Mouse (Mus musculus) stomach, embryonic 14.5 days (tissue): Measurements from ENCODE around the gene Dgcr8. TPM values are rescaled to one million over a fixed set of nuclear protein-coding genes. Genes with fewer than 3 reads are reported as not detected.

Experiments
- ATAC-seq: fragments of 200-750 bp; cut with Nextera tagmentation; 2 replicates; pipeline ENCODE4 v1.8.0; 2017; ENCODE audit warnings: low read depth, moderate TSS enrichment; ENCODE audit not compliant: insufficient number of reproducible peaks, insufficient read depth, low FRiP score
- H3K27ac ChIP-seq: fragments of 300-500 bp; sonication (generic); 2 replicates; pipeline ENCODE4 v1.5.1; 2014; ENCODE audit warnings: mild to moderate bottlenecking, low read length, moderate library complexity, mixed read lengths
- H3K27me3 ChIP-seq: fragments of 300-500 bp; sonication (generic); 2 replicates; pipeline ENCODE4 v1.6.1; 2014; ENCODE audit warnings: low read length, control low read depth, mixed read lengths; ENCODE audit not compliant: control insufficient read depth, insufficient read depth
- H3K36me3 ChIP-seq: fragments of 300-500 bp; sonication (generic); 2 replicates; pipeline ENCODE4 v1.6.1; 2014; ENCODE audit warnings: mild to moderate bottlenecking, control low read depth, low read length, moderate library complexity, mixed read lengths; ENCODE audit not compliant: control insufficient read depth, insufficient read depth
- H3K4me1 ChIP-seq: fragments of 300-500 bp; sonication (generic); 2 replicates; pipeline ENCODE4 v1.6.1; 2014; ENCODE audit warnings: low read length, control low read depth, mixed read lengths; ENCODE audit not compliant: control insufficient read depth, insufficient read depth
- H3K4me2 ChIP-seq: fragments of 300-500 bp; sonication (generic); replicated peaks from 2 replicates; pipeline ENCODE4 v1.6.1; 2014; ENCODE audit warnings: low read depth, low read length, control low read depth
- H3K4me3 ChIP-seq: fragments of 300-500 bp; sonication (generic); 2 replicates; pipeline ENCODE4 v1.5.1; 2014; ENCODE audit warnings: low read depth, low read length, control low read depth
- H3K9ac ChIP-seq: fragments of 300-500 bp; sonication (generic); replicated peaks from 2 replicates; pipeline ENCODE4 v1.6.1; 2014; ENCODE audit warnings: low read depth, mild to moderate bottlenecking, control low read depth, low read length, moderate library complexity, mixed read lengths
- H3K9me3 ChIP-seq: fragments of 300-500 bp; sonication (generic); 2 replicates; pipeline ENCODE4 v1.6.1; 2016; ENCODE audit warnings: low read depth, low read length, control low read depth; ENCODE audit not compliant: control insufficient read depth
- WGBS: fragments of 180-500 bp; shearing (Covaris S2); extraction: QIAGEN DNeasy Blood & Tissue Kit; methylation state at CpG from one replicate; pipeline ENCODE4 v1.1.7; 2014; 5-methylcytosine and 5-hydroxymethylcytosine counted together
- polyA plus RNA-seq: library from polyadenylated mRNA; unstranded; fragments of >200 nt; fragmentation: Nextera tagmentation; extraction: Ambion mirVana; gene quantifications from 2 replicates; pipeline ENCODE4 v1.2.1, GENCODE M21; 2014

Gene Dgcr8
- polyA plus RNA-seq, 1 experiment from 2014 or later, result 43.3 TPM

GRCm38 (mm10) chr16:18247521-18248399 is 41.3 kb downstream of the Dgcr8 start:
- no peaks in the 10 kb centered on the region for H3K27me3 ChIP-seq
- peaks cover 27% of the 10 kb centered on the region for H3K4me1 ChIP-seq
- no peaks in the 10 kb centered on the region for H3K9me3 ChIP-seq
- peak overlapping the region; percentile 90 for H3K9ac ChIP-seq
- peak overlapping the region; percentile 93 for H3K27ac ChIP-seq
- H3K4me3 ChIP-seq, result peak overlapping the region; percentile 68
- WGBS, result under 1% methylated on average over 33 of the region's 33 CpGs
- peak overlapping the region; percentile 53 for H3K4me2 ChIP-seq
- H3K36me3 ChIP-seq, result peaks cover 63% of the 10 kb centered on the region
- no peak for ATAC-seq

- no peaks in the 10 kb centered on the region for H3K9me3 ChIP-seq
- H3K36me3 ChIP-seq, result peaks cover 86% of the 10 kb centered on the region
- H3K4me1 ChIP-seq, result peaks cover 3% of the 10 kb centered on the region; the same call in 1 of the 2 replicates
- H3K4me2 ChIP-seq, result no peak overlapping the region
- no peak for ATAC-seq
- H3K27me3 ChIP-seq, result no peaks in the 10 kb centered on the region
- H3K27ac ChIP-seq, result no peak overlapping the region
- 92% methylated on average over 10 of the region's 10 CpGs for WGBS
- no peak overlapping the region for H3K4me3 ChIP-seq
- H3K9ac ChIP-seq, result no peak overlapping the region
These were observed 47.5 kb downstream of the Dgcr8 start for GRCm38 (mm10) chr16:18241581-18241980.

GRCm38 (mm10) chr16:18236676-18237501 is 52.2 kb downstream of the Dgcr8 start:
- Histone ChIP-seq H3K4me2 (no peak overlapping the region; the same call in 1 of the 2 replicates), H3K27me3 (no peaks in the 10 kb centered on the region), H3K9me3 (no peaks in the 10 kb centered on the region), H3K27ac (no peak overlapping the region), H3K36me3 (peaks cover 39% of the 10 kb centered on the region), H3K4me1 (peaks cover 15% of the 10 kb centered on the region), H3K9ac (no peak overlapping the region), H3K4me3 (no peak overlapping the region)
- no peak for ATAC-seq
- WGBS, result 71% methylated on average over 7 of the region's 7 CpGs

- WGBS, result 2% methylated on average over 19 of the region's 19 CpGs
- peaks cover 25% of the 10 kb centered on the region for H3K36me3 ChIP-seq
- ATAC-seq, result peak; percentile 67; the same call in 1 of the 2 replicates
- H3K27me3 ChIP-seq, result no peaks in the 10 kb centered on the region
- H3K4me1 ChIP-seq, result peaks cover 17% of the 10 kb centered on the region
- no peaks in the 10 kb centered on the region for H3K9me3 ChIP-seq
- peak overlapping the region; percentile 85 for H3K9ac ChIP-seq
- H3K27ac ChIP-seq, result peak overlapping the region; percentile 90
- peak overlapping the region; percentile 77 for H3K4me2 ChIP-seq
- H3K4me3 ChIP-seq, result peak overlapping the region; percentile 87
These were observed 53.5 kb downstream of the Dgcr8 start for GRCm38 (mm10) chr16:18235389-18236065.

GRCm38 (mm10) chr16:18234671-18235388 is 54.2 kb downstream of the Dgcr8 start, which contains the start of gene Zdhhc8:
Zdhhc8 (minus strand) TSS chr16:18235136.
- no peaks in the 10 kb centered on the region for H3K27me3 ChIP-seq
- H3K4me3 ChIP-seq, result peak within 1 kb of the TSS; percentile 87
- H3K36me3 ChIP-seq, result peaks cover 19% of the 10 kb centered on the region
- WGBS, result under 1% methylated on average over 62 of the region's 79 CpGs
- ATAC-seq, result peak; percentile 88
- H3K9ac ChIP-seq, result peak within 1 kb of the TSS; percentile 85
- no peaks in the 10 kb centered on the region for H3K9me3 ChIP-seq
- peak within 1 kb of the TSS; percentile 77 for H3K4me2 ChIP-seq
- peak within 1 kb of the TSS; percentile 90 for H3K27ac ChIP-seq
- peaks cover 17% of the 10 kb centered on the region for H3K4me1 ChIP-seq

GRCm38 (mm10) chr16:18233919-18234670 is 55.0 kb downstream of the Dgcr8 start:
- H3K4me3 ChIP-seq, result peak overlapping the region; percentile 87
- H3K27ac ChIP-seq, result peak overlapping the region; percentile 68; the same call in 1 of the 2 replicates
- WGBS, result 14% methylated on average over 13 of the region's 13 CpGs
- peaks cover 14% of the 10 kb centered on the region for H3K36me3 ChIP-seq
- ATAC-seq, result no peak
- no peaks in the 10 kb centered on the region for H3K27me3 ChIP-seq
- H3K9ac ChIP-seq, result peak overlapping the region; percentile 85
- H3K9me3 ChIP-seq, result no peaks in the 10 kb centered on the region
- peaks cover 17% of the 10 kb centered on the region for H3K4me1 ChIP-seq
- H3K4me2 ChIP-seq, result peak overlapping the region; percentile 77

GRCm38 (mm10) chr16:18233451-18233850 is 55.6 kb downstream of the Dgcr8 start:
- no peak overlapping the region; the same call in 1 of the 2 replicates for H3K4me3 ChIP-seq
- H3K27me3 ChIP-seq, result no peaks in the 10 kb centered on the region
- H3K9ac ChIP-seq, result no peak overlapping the region
- H3K27ac ChIP-seq, result no peak overlapping the region
- peaks cover 10% of the 10 kb centered on the region for H3K36me3 ChIP-seq
- H3K4me2 ChIP-seq, result peak overlapping the region; percentile 77
- WGBS, result 45% methylated on average over 1 of the region's 1 CpGs
- no peaks in the 10 kb centered on the region for H3K9me3 ChIP-seq
- no peak for ATAC-seq
- peaks cover 17% of the 10 kb centered on the region for H3K4me1 ChIP-seq
